ENCODE assay signal across 8 mouse cellular contexts in genomic region chr17:80601371-80601770, GRCm38 (mm10). TPM values are rescaled to one million over a fixed set of nuclear protein-coding genes. Genes with fewer than 3 reads are reported as not detected.
DNase-seq lines count a peak whose midpoint lies in the region; ATAC-seq and TF ChIP-seq lines count a peak whose summit lies in the region.

No protein-coding gene starts in this region.

- H3K9ac ChIP-seq in hindbrain, embryonic 16.5 days (ENCODE audit: low read depth, low read length) = no peak overlapping the region
- no peak overlapping the region for H3K9ac ChIP-seq in stomach, postnatal 0 days (ENCODE audit: low read length)

- TF ChIP-seq EP300 in stomach, postnatal 0 days (optimal IDR thresholded peaks at IDR 0.05) = no peak

- H3K27ac ChIP-seq in hindbrain, embryonic 16.5 days (ENCODE audit: low read depth, low read length) = no peak overlapping the region
- no peak overlapping the region for H3K27ac ChIP-seq in stomach, postnatal 0 days (replicated peaks)

- WGBS in hindbrain, embryonic 16.5 days = 58% methylated on average over 13 of the region's 13 CpGs
- 61% methylated on average over 13 of the region's 13 CpGs for WGBS in stomach, postnatal 0 days

- peak; percentile 48 for DNase-seq in gastrocnemius, postnatal 10 days
- no peak for DNase-seq in gastrocnemius, postnatal 36 days
- DNase-seq in urinary bladder, postnatal 14 days (ENCODE audit: low spot score) = peak; percentile 29
- DNase-seq in urinary bladder, adult 18-20 months (ENCODE audit: low spot score in 2 of 2) = no peak
- DNase-seq in cerebellum, postnatal 4 days (ENCODE audit: low spot score in 2 of 2) = peak; percentile 31 to 58
- peak; percentile 11 for DNase-seq in lung, postnatal 25 days (ENCODE audit: low spot score)
- peak; percentile 45 for DNase-seq in stomach, postnatal 0 days (ENCODE audit: low spot score)

- TF ChIP-seq CTCF in stomach, postnatal 0 days (IDR thresholded peaks at IDR 0.05; ENCODE audit: low read depth) = peak; percentile 69

- intact Hi-C loops in gastrocnemius, postnatal 36 days (cut with DNase I) = no loop called here

- peaks cover 57% of the 10 kb centered on the region for H3K36me3 ChIP-seq in hindbrain, embryonic 16.5 days (ENCODE audit: control insufficient read depth, insufficient read depth, low read length)
- peaks cover 44% of the 10 kb centered on the region for H3K36me3 ChIP-seq in stomach, postnatal 0 days (ENCODE audit: control insufficient read depth, insufficient read depth, low read length)

- no peaks in the 10 kb centered on the region for H3K27me3 ChIP-seq in hindbrain, embryonic 16.5 days (replicated peaks; ENCODE audit: control insufficient read depth, insufficient read depth, low read length)
- no peaks in the 10 kb centered on the region for H3K27me3 ChIP-seq in stomach, postnatal 0 days (ENCODE audit: control insufficient read depth, insufficient read depth, low read length)

- no peak overlapping the region for H3K4me2 ChIP-seq in hindbrain, embryonic 16.5 days (ENCODE audit: low read length)
- H3K4me2 ChIP-seq in stomach, postnatal 0 days (replicated peaks; ENCODE audit: low read depth) = no peak overlapping the region

- H3K4me1 ChIP-seq in hindbrain, embryonic 16.5 days (ENCODE audit: control insufficient read depth, insufficient read depth, low read depth, low read length) = no peaks in the 10 kb centered on the region
- H3K4me1 ChIP-seq in stomach, postnatal 0 days (replicated peaks; ENCODE audit: control insufficient read depth, insufficient read depth) = no peaks in the 10 kb centered on the region

- H3K9me3 ChIP-seq in hindbrain, embryonic 16.5 days (ENCODE audit: control insufficient read depth, low read length) = no peaks in the 10 kb centered on the region
- H3K9me3 ChIP-seq in stomach, postnatal 0 days (ENCODE audit: control insufficient read depth, low read length) = no peaks in the 10 kb centered on the region

- peak; percentile 50; the same call in 1 of the 2 replicates for ATAC-seq in hindbrain, embryonic 16.5 days
- 0 out of 2 replicates have a peak, but pooled peaks have one; percentile 40 for ATAC-seq in stomach, postnatal 0 days (ENCODE audit: low FRiP score, low TSS enrichment)

- no peak overlapping the region for H3K4me3 ChIP-seq in hindbrain, embryonic 16.5 days (ENCODE audit: low read length)
- no peak overlapping the region for H3K4me3 ChIP-seq in stomach, postnatal 0 days (ENCODE audit: low read depth, low read length)

RNA-seq across cellular contexts. Expression of gene Cdkl4, which starts 23.8 kb away (rescaled TPM):
- total RNA-seq in gastrocnemius, postnatal 10 days (2021) = under 1 TPM; 0.09 to 0.14 TPM
- total RNA-seq in gastrocnemius, postnatal 36 days (2021) = not detected
- polyA plus RNA-seq in hindbrain, embryonic 16.5 days (2015; fragmentation: Nextera tagmentation; extraction: Ambion mirVana) = 7.3 and 7.9 TPM in 2 replicates
- 0.05 and 0.08 TPM in 2 replicates for polyA plus RNA-seq in stomach, postnatal 0 days (2015; fragmentation: Nextera tagmentation; extraction: Ambion mirVana)

Comparison
In these comparisons a context has a peak if more than half of its experiments do, and no peak if none do; other contexts are left out.
1. DNase-seq: peak in gastrocnemius, postnatal 10 days (single experiment), urinary bladder, postnatal 14 days (single experiment), cerebellum, postnatal 4 days (2 of 2), lung, postnatal 25 days (single experiment) and stomach, postnatal 0 days (single experiment); none in gastrocnemius, postnatal 36 days (0 of 2) and urinary bladder, adult 18-20 months (0 of 2).